Mouse (Mus musculus): ENCODE measurements around the gene Pdzd2.

DNA sequence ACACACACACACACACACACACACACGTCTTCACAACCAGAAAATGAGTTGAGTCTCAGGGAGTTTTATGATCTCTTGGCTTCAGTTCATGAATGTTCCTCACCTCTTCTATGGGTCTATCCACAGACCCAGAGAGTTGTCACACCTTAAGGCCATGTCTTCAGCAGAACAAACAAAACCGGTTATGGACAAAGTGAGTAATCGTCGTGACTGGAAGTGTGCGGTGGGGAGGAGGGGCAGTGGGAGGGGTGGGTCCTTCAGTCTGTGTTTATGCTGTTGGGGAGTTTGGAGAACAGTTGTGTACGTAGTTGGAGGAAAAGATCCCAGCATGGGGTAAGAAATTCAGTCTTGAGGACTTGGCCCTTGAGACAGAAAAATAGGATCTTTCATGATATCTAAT lies 342.7 kb downstream of the Pdzd2 start:
- TF ChIP-seq CTCF (IDR thresholded peaks at IDR 0.05; ENCODE audit: insufficient read depth, low read length), result no peak
- TF ChIP-seq POLR2A (IDR thresholded peaks at IDR 0.05; ENCODE audit: borderline replicate concordance, extremely low read depth, low read depth, low read length), result no peak

All from lung, adult 2 months (tissue).